Mouse (Mus musculus) kidney, adult 18-20 months (tissue): ENCODE measurements around the gene Casp8ap2.

Experiments used
- DNase-seq: peaks from one replicate; pipeline ENCODE4 v3.0.0; 2021

The Casp8ap2 gene

GRCm38 (mm10) chr4:32615034-32615881 is at the start of gene Casp8ap2:
Casp8ap2 (plus strand) TSS chr4:32615451.
- peak; percentile 100 for DNase-seq

GRCm38 (mm10) chr4:32569054-32569453 is 46.2 kb upstream of the Casp8ap2 start:
- DNase-seq, result no peak

GRCm38 (mm10) chr4:32569995-32570938 is 45.0 kb upstream of the Casp8ap2 start:
- no peak for DNase-seq

- no peak for DNase-seq
Observed at GRCm38 (mm10) chr4:32570939-32571317, 44.3 kb upstream of the Casp8ap2 start.

GRCm38 (mm10) chr4:32571441-32571840 is 43.8 kb upstream of the Casp8ap2 start:
- DNase-seq, result no peak

DNA sequence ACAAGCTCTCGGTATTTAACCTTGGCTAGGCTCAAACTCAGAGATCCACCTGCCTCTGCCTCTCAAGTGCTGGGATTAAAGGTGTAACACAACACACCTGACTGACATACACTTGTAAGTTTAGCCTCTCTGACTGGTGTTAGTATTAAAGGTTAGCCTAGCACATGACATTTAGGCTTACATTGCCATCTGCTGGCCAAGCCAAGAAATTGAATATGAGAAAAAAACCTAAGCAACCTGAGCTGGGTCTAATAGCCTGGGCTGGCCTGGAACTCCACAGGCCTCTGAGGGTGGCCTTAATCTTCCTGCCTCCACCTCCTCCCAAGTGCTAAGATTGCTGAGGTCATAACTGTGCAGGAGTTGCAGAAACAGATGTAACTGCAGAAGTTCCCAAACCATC is 43.1 kb upstream of the Casp8ap2 start:
- peak; percentile 31 for DNase-seq

- DNase-seq, result no peak
Observed at GRCm38 (mm10) chr4:32573586-32573985, 41.7 kb upstream of the Casp8ap2 start.

GRCm38 (mm10) chr4:32574604-32575003 is 40.6 kb upstream of the Casp8ap2 start:
- no peak for DNase-seq

- DNase-seq, result no peak
Observed at GRCm38 (mm10) chr4:32575165-32575564, 40.1 kb upstream of the Casp8ap2 start.

- DNase-seq, result no peak
Observed at GRCm38 (mm10) chr4:32579850-32580249, 35.4 kb upstream of the Casp8ap2 start.

GRCm38 (mm10) chr4:32584181-32584580 is 31.1 kb upstream of the Casp8ap2 start:
- DNase-seq, result no peak

DNA sequence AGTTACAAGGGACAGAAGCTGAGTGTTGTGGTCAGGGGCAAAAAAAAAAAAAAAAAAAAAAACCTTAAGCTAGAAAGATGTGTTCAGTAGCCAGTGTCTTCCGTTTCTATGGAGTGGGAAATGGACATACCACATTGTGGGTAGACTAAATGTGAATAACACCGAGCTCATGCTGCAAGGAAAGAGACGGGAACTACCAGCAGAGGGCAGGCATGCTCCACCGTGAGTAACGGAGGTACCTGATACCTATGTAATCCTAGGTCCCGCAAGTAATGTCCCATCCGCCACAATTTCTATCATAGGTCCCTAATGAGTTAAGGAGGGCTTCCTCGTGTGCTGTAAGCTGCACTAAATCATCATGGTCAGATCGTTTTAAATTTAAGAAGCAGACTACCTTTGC is 28.7 kb upstream of the Casp8ap2 start:
- DNase-seq, result peak; percentile 70

- DNase-seq, result no peak
Observed at GRCm38 (mm10) chr4:32587543-32587942, 27.7 kb upstream of the Casp8ap2 start.

DNA sequence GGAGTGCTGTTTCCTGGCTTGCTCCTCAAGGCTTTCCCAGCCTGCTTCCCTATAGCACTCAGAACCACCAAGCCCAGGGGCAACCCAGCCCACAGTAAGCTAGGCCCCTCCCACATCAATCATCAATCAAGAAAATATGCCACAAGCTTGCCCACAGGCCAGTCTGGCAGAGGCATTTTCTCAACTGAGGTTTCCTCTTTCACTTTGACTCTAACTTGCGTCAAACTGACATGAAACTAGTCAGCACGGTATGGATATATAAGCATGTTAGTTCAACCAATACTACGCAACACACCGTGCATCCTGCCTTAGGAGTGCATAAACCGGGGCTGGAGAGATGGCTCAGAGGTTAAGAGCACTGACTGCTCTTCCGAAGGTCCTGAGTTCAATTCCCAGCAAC is 27.0 kb upstream of the Casp8ap2 start:
- DNase-seq, result no peak

DNA sequence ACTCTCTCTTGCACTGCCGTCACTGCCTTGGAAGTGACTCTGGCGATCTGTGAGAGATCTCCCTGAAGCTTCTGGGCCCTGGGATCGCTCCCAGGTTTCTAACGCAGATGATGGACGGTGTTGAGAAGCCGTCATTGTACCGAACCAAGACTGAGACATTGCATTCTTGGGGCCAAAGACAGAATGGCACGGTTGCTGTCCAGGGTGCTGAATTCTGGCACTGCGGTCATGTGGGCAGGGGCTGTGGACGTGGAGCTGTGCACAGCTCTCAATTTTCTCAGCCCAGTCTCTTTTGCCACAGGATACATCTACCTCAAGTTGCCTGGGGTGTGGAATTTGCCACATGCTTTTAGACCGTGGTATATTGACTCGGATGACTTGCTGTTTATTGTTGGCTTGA is 14.1 kb upstream of the Casp8ap2 start:
- peak; percentile 51 for DNase-seq

DNA sequence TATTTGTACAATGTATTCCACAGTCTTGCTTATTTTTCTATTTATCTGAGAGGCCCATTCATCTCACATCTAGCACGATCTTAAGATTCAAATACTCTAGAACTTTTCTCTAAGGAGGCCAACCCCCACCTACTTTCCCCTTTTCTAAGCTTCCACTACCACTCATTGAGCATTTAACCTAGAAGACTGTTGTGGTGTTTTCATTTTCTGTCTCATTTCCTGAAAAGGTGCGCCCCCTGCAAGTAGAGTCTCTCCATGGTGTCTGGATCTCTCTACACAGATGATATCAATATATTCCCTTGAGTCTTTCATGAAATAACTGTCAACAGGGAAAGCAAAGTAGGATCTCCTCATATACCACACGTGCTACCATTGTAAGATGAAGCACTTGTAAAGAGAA is 12.6 kb upstream of the Casp8ap2 start, which contains the start of gene Gja10:
Gene Gja10, minus strand, starts transcription at position 101 of the 400 bp plus-strand sequence.
- DNase-seq, result no peak

GRCm38 (mm10) chr4:32621637-32622036 is 6.4 kb downstream of the Casp8ap2 start:
- DNase-seq, result no peak

DNA sequence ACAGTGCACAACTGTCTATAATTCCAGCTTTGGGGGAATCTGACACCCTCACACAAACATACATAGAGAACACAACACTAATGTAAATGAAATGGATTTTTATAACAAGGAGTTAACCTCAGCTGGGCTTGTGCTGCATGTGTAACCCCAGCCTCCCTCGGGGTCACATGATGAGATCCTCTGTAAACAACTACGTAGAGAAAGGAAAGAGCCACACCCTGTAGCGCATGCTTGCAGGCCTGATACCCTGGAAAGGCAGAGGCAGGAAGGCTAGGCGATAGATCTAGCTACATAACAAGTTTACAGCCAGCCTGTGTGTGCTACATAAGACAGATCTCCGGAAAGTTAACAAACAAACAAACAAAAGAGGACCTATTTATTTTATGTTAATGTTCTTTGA is 36.4 kb downstream of the Casp8ap2 start:
- no peak for DNase-seq

GRCm38 (mm10) chr4:32656146-32656904 is 41.1 kb downstream of the Casp8ap2 start:
- no peak for DNase-seq

DNA sequence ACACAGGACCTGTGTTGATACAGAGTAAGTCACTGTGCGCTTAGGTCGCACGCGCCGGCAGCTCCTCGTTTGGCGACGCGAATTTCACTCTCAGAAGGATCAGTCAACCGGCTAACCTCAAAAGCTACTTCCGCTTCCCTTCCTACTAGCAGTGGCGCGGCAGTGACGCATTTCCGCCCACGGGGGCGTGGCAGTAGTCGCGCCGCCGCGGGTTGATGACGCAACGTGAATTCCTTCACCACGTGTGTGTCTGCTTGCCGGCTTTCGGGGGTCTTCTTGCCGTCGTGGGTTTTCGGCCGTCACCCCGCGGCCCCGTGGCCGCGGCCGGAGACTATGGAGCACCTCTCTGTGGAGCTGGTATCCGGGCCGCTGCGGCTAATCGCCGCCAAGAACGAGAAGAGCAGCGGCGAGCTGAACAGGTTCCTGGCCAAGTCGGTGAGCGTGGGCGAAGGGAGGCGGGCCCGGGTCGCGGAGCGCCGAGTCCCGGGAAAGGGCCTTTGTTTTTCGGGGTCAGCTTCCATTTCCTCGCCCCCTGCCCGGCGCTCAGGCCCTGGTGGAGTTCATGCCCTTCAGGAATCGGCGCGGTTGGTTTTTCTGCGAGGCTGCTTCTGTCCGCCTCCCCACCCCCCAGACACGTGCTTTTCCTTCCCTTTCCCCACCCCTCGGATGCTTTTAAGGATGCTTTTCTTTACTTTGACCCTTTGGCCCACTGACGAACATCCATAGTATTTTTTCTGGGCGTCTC is 41.8 kb downstream of the Casp8ap2 start, which contains the start of gene Mdn1:
Gene Mdn1, plus strand, starts transcription at position 202 of the 745 bp plus-strand sequence.
- DNase-seq, result peak; percentile 98

- no peak for DNase-seq
Observed at GRCm38 (mm10) chr4:32665843-32666242, 50.6 kb downstream of the Casp8ap2 start.

DNA sequence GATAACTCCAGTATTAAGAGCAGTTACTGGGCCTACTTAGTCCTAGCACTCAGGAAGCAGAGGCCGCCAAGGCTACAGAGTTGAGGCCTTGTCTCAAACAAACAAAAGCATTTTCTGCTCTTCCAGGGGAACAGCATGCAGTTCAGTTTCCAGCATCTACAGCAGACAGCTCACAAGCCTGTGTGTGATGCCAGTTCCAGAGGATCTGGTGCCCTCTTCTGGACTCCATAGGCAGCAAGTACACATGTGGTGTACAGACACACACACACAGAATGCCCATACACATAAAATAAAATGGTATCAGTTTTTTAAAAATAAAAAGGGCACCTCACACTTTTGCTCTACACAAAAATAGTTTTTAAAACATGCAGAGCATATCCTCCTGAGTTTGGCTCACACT is 53.0 kb downstream of the Casp8ap2 start:
- DNase-seq, result no peak
